Mouse (Mus musculus) forebrain, postnatal 0 days (tissue): ENCODE results near the gene Armc10. TPM values are rescaled to one million over a fixed set of nuclear protein-coding genes. Genes with fewer than 3 reads are reported as not detected.

ENCODE experiments used
- ATAC-seq: fragments of 200-750 bp; cut with Nextera tagmentation; 2 replicates; pipeline ENCODE4 v1.8.0; 2017; ENCODE audit warnings: mild to moderate bottlenecking, moderate library complexity
- DNase-seq: peaks from one replicate; pipeline ENCODE4 v3.0.0-alpha.2; 2015
- H3K27ac ChIP-seq: fragments of 300-500 bp; sonication (generic); 2 replicates; pipeline ENCODE4 v1.5.1; 2014; ENCODE audit warnings: low read depth, mild to moderate bottlenecking, antibody characterized with exemption, low read length, moderate library complexity, mixed read lengths
- H3K27me3 ChIP-seq: fragments of 300-500 bp; sonication (generic); 2 replicates; pipeline ENCODE4 v1.6.1; 2014; ENCODE audit warnings: mild to moderate bottlenecking, low read length, mixed read lengths; ENCODE audit not compliant: insufficient read depth
- H3K36me3 ChIP-seq: fragments of 300-500 bp; sonication (generic); 2 replicates; pipeline ENCODE4 v1.6.1; 2014; ENCODE audit warnings: mild to moderate bottlenecking, moderate library complexity; ENCODE audit not compliant: insufficient read depth
- H3K4me1 ChIP-seq: fragments of 300-500 bp; sonication (generic); 2 replicates; pipeline ENCODE4 v1.6.1; 2014; ENCODE audit warnings: antibody characterized with exemption; ENCODE audit not compliant: insufficient read depth
- H3K4me2 ChIP-seq: fragments of 300-500 bp; sonication (generic); 2 replicates; pipeline ENCODE4 v1.6.1; 2014; ENCODE audit warnings: low read depth, mild to moderate bottlenecking, moderate library complexity
- H3K4me3 ChIP-seq: fragments of 300-500 bp; sonication (generic); 2 replicates; pipeline ENCODE4 v1.5.1; 2014; ENCODE audit warnings: low read depth, low read length, mixed read lengths
- H3K9ac ChIP-seq: fragments of 300-500 bp; sonication (generic); 2 replicates; pipeline ENCODE4 v1.6.1; 2014; ENCODE audit warnings: mild to moderate bottlenecking
- H3K9me3 ChIP-seq: fragments of 300-500 bp; sonication (generic); 2 replicates; pipeline ENCODE4 v1.6.1; 2016; ENCODE audit warnings: low read length
- CTCF ChIP-seq: sonication (generic); IDR thresholded peaks from 2 replicates; pipeline ENCODE4 v1.5.1; 2016; ENCODE audit warnings: antibody characterized with exemption, control low read depth, low read depth
- WGBS: fragments of 180-500 bp; shearing (Covaris S2); extraction: QIAGEN DNeasy Blood & Tissue Kit; methylation state at CpG from one replicate; pipeline ENCODE4 v1.1.7; 2014; 5-methylcytosine and 5-hydroxymethylcytosine counted together
- polyA plus RNA-seq: library from polyadenylated mRNA; unstranded; fragments of >200 nt; fragmentation: Nextera tagmentation; extraction: Ambion mirVana; gene quantifications from 2 replicates; pipeline ENCODE4 v1.2.1, GENCODE M21; 2015
- total RNA-seq: library from RNA; depleted of rRNA; stranded (reverse); fragments of >200 nt; gene quantifications from 2 replicates; pipeline ENCODE4 v1.2.3, GENCODE M21; 2014

The Armc10 gene
- total and polyA plus RNA-seq, 2 experiments from 2014 or later = 48.8 to 108 TPM

DNA sequence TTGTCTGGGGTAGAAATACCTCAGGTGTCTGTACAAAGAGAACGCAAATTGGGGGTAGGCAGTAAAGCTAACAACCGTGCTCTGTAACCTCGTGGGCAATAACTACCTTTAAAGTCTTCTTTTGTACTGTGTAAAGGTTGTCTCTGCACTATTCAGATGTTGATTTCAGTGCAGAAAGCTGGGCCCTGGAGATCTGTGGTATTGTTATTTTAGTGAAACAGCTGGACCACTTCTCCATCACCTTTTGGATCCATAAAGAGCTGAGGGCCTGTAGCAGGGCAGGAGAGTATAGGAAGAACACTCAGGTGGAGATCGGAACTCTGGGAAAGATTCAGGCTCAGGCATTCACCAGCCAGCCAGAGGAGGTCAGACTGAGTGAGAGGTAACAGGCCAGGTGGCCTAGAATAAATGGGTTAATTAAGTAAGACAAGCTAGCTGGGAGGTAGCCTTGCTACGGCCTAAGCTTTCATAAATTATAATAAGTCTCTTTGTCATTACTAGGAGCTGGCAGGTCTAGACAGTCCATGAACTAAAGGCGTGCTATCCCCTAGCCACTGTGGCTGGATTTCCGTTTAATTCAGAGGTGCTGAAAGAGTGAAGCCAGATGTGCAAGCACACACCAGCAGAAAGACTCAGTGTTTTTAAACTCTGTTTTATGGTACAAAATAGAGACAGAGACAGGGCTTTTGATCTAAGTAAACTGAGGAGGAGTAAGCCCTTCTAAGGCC lies 6.4 kb downstream of the Armc10 start:
- no peak for DNase-seq
- no peak for ATAC-seq
- 84% methylated on average over 7 of the region's 7 CpGs for WGBS
- Histone ChIP-seq H3K9me3 (no peaks in the 10 kb centered on the region), H3K4me1 (peaks cover 4% of the 10 kb centered on the region), H3K27me3 (no peaks in the 10 kb centered on the region), H3K4me3 (no peak overlapping the region), H3K4me2 (no peak overlapping the region), H3K9ac (no peak overlapping the region), H3K27ac (no peak overlapping the region), H3K36me3 (peaks cover 62% of the 10 kb centered on the region)
- TF ChIP-seq CTCF = no peak

DNA sequence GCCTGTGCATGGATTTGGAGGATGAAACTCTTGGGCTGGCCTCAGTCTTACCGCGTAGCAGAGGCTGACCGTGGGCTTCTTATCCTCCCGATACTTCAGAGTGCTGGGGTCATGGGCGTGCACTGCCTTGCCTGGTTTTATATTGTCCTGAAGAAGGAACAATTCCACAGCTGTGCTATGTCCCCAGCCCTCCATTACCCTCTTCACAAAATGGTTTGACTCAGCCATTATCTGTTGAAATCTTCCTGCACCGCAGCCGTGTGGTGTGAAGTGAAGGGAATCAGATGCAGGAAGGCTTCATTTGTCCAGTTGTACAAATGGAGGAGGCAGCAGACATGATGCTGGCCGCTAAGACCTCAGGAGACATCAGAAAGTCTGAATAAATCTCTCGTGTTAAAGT lies 11.3 kb downstream of the Armc10 start:
- no peak overlapping the region for H3K27ac ChIP-seq
- H3K9me3 ChIP-seq = no peaks in the 10 kb centered on the region
- DNase-seq (no peak), ATAC-seq (no peak)
- TF ChIP-seq CTCF = no peak
- H3K36me3 ChIP-seq = peaks cover 76% of the 10 kb centered on the region
- 90% methylated on average over 9 of the region's 9 CpGs for WGBS
- no peaks in the 10 kb centered on the region for H3K27me3 ChIP-seq
- no peaks in the 10 kb centered on the region for H3K4me1 ChIP-seq
- no peak overlapping the region for H3K4me2 ChIP-seq
- H3K9ac ChIP-seq = no peak overlapping the region
- no peak overlapping the region for H3K4me3 ChIP-seq

- WGBS = 83% methylated on average over 6 of the region's 6 CpGs
- H3K27me3 ChIP-seq = no peaks in the 10 kb centered on the region
Observed at GRCm38 (mm10) chr5:21658038-21658437, 12.4 kb downstream of the Armc10 start.

GRCm38 (mm10) chr5:21658623-21659395 lies 13.2 kb downstream of the Armc10 start:
- no peak overlapping the region for H3K4me3 ChIP-seq
- no peaks in the 10 kb centered on the region for H3K27me3 ChIP-seq
- no peaks in the 10 kb centered on the region for H3K4me1 ChIP-seq
- WGBS = 50% methylated on average over 11 of the region's 11 CpGs
- TF ChIP-seq CTCF = peak; percentile 89
- no peak overlapping the region for H3K9ac ChIP-seq
- DNase-seq (peak; percentile 73), ATAC-seq (peak; percentile 86)
- H3K4me2 ChIP-seq = no peak overlapping the region
- no peaks in the 10 kb centered on the region for H3K9me3 ChIP-seq
- no peak overlapping the region for H3K27ac ChIP-seq
- peaks cover 64% of the 10 kb centered on the region for H3K36me3 ChIP-seq

More at GRCm38 (mm10) chr5:21658038-21658437, 12.4 kb downstream of the Armc10 start:
- Histone ChIP-seq H3K4me2 (no peak overlapping the region), H3K36me3 (peaks cover 66% of the 10 kb centered on the region), H3K4me3 (no peak overlapping the region), H3K4me1 (no peaks in the 10 kb centered on the region), H3K27ac (no peak overlapping the region), H3K9ac (no peak overlapping the region), H3K9me3 (no peaks in the 10 kb centered on the region)
- DNase-seq (no peak), ATAC-seq (no peak)
- no peak for TF ChIP-seq CTCF

GRCm38 (mm10) chr5:21660850-21661249 lies 15.2 kb downstream of the Armc10 start:
- H3K9ac ChIP-seq = no peak overlapping the region
- WGBS = 45% methylated on average over 6 of the region's 6 CpGs
- no peak overlapping the region for H3K27ac ChIP-seq
- no peak for TF ChIP-seq CTCF
- H3K9me3 ChIP-seq = no peaks in the 10 kb centered on the region
- DNase-seq (peak; percentile 55), ATAC-seq (peak; percentile 65)
- H3K4me2 ChIP-seq = no peak overlapping the region
- H3K4me1 ChIP-seq = no peaks in the 10 kb centered on the region
- no peak overlapping the region for H3K4me3 ChIP-seq
- peaks cover 56% of the 10 kb centered on the region for H3K36me3 ChIP-seq
- no peaks in the 10 kb centered on the region for H3K27me3 ChIP-seq

- peaks cover 43% of the 10 kb centered on the region for H3K36me3 ChIP-seq
Observed at GRCm38 (mm10) chr5:21663081-21663480, 17.5 kb downstream of the Armc10 start.

More at GRCm38 (mm10) chr5:21663081-21663480, 17.5 kb downstream of the Armc10 start:
- 70% methylated on average over 11 of the region's 11 CpGs for WGBS
- H3K4me2 ChIP-seq = no peak overlapping the region
- no peak overlapping the region for H3K4me3 ChIP-seq
- no peak overlapping the region for H3K9ac ChIP-seq
- DNase-seq (no peak), ATAC-seq (no peak)
- H3K27ac ChIP-seq = no peak overlapping the region
- TF ChIP-seq CTCF = no peak
- no peaks in the 10 kb centered on the region for H3K27me3 ChIP-seq
- no peaks in the 10 kb centered on the region for H3K4me1 ChIP-seq
- no peaks in the 10 kb centered on the region for H3K9me3 ChIP-seq
